Mouse (Mus musculus) layer of hippocampus, adult 8-10 months (tissue): Measurements from ENCODE around the gene Rab36. TPM values are rescaled to one million over a fixed set of nuclear protein-coding genes. Genes with fewer than 3 reads are reported as not detected.
"Not testable (repeated sequence)": the region's sequence is repeated elsewhere in the genome, so short reads cannot be mapped to it uniquely, and the experiment has no call there.

ENCODE experiments used
- DNase-seq, 2 experiments: peaks; one replicate each; pipeline ENCODE4 v3.0.0; 2022; ENCODE audit warnings: low spot score in 2 of 2
- total RNA-seq, 4 experiments: library from RNA; stranded (reverse); gene quantifications; 2 replicates each; pipeline ENCODE4 v1.2.4; 2022

Rab36 gene
- 10 to 100 TPM; 30.0 to 35.7 (median 33.2) TPM for total RNA-seq

DNA sequence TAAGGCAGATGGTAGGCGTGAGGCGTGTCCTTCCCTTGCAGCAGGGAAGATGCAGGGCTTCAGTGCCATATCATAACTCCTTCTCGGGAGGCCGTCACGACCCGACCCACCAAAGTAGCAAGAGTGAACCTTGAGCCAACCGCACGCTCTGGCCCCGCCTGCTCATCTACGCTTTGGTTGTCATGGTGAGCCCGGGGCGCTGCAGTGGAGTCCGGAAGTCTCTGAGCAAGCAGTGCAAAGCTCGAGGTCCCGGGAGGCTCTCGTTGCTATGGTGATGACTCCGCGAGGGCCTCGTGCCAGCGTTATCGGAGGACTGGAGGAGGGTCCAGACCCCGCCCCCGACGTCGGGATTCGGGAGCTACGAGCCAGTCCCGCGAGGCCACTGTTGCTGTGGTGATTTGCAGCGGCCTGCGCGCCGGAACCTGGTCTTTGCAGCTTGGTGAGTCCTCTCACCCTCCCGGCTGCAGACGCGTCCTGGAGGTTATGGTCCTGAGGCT lies at the start of gene Rab36:
TSS of gene Rab36 (plus strand) at position 176 of the 497 bp plus-strand sequence.
- DNase-seq, result peak; percentile 94 to 95

- DNase-seq, result no peak
Measured at GRCm38 (mm10) chr10:74987698-74988470, 49.0 kb upstream of the Rab36 start.

- DNase-seq, result no peak
Measured at GRCm38 (mm10) chr10:74989814-74990213, 47.0 kb upstream of the Rab36 start.

DNA sequence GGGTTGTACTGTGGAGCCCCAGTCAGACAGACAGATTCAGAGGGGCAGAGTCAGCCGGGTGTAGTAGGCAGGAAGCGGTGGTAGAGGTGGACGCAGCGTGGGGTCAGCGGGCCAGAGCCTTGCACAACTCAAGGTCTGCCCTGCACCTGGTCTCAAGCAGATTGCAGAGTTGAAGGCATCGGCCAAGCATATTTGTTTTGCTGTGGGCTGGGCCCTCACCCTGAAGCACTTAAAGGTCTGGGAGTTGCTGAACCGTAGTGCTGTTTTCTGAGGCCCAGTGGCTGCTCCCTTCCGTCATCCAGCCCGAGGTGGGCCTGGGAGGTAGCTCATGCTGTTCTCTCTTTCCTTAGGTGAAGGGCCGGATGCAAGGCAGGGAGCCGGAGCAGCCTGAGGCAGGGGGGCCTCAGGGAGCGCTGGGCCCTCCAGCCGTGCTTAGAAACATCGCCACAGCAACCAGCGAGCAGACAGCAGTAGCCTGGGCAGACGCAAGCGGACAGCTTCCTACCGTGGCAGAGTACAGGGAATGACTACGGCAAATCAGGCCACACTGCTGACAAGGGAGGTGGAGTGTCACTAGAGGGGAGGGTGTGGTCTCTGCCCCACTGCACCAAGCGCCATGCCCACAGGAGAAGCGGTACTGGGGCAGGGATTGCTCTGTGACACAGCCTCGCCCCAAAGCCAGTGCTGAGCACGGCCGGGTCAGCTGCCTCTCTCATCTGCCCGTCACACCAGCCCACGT lies 46.1 kb upstream of the Rab36 start:
- DNase-seq, result no peak

- DNase-seq, result no peak
Measured at GRCm38 (mm10) chr10:74994863-74995262, 42.0 kb upstream of the Rab36 start.

DNA sequence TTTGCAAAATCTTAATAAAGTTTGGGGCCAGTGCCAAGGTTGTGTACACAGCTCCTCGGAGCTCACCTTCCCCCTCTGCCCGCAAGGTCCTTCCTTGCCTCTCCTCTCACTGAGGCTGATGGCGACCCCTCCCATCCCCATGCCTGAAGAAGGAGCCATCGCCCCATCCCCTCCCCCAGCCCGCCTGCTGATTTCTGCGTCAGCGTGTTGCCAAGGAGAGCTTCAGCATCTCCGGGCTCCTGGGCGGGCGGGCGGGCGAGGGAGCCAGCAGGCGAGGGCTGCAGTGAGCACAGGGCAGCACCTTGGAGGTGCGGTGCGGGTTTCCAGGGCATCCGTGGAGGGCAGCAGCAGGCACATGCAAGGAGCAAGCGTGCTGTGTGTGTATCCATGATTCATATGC lies 41.5 kb upstream of the Rab36 start:
- DNase-seq, result no peak

GRCm38 (mm10) chr10:75001391-75001790 lies 35.5 kb upstream of the Rab36 start:
- no peak for DNase-seq

DNA sequence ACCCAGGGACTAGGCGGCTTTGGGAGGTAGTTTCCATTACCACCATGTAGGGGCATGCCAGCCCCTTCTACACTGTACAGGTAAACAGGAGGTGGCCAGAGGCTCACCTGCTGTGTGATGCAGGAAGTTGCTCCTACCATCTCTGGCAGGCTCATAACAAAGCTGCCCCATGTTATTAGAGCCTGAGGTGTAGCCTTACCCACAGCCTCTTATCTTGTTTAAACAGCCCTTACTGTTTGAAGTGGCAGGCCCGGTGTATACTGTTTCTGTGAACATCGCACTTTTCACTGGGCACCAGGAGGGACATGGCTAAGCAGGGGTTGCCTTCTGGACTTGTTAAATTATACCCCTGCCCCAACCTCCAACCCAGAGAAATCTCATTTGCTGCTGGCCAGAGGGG lies 32.8 kb upstream of the Rab36 start:
- DNase-seq, result no peak

DNA sequence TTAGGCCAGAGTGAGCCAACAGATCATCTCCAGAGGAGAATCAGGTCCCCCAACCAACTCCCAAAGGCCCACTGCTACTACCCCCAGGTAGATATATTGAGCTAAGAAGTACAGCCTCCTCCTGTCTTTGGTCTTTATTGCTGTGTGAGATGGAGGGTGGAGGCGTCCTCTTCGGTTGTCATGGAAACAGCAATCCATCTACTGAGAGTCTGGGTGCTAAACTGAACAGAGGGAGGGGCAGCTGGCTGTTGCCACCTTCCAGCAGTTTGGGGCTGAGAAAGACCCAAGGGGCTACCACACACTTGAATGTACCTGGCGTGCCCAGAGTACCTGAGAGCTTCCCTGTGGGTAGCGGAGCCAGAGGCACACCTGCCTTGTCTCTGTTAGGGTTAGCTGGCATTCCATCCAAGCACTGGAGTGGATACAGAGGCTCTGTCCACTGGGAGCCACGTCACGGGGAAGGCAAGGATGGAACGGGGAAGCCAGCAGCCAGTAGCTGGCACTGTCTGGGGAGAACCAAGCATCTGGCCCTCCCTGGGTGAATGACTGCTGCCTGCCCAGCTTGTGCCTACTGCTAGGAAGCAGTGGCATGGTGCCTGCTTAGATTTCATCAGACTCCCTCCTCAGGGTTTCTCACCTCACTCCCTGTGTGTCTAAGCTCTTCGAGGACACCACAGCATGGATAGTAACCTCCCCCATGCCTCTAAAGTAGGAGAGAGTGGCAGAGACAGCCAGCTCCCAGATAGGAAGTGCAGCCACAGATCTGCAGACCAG lies 29.8 kb upstream of the Rab36 start:
- peak; percentile 43 to 54 for DNase-seq

- DNase-seq, result no peak
Measured at GRCm38 (mm10) chr10:75010704-75011103, 26.2 kb upstream of the Rab36 start.

- DNase-seq, result no peak
Measured at GRCm38 (mm10) chr10:75015465-75015864, 21.4 kb upstream of the Rab36 start.

DNA sequence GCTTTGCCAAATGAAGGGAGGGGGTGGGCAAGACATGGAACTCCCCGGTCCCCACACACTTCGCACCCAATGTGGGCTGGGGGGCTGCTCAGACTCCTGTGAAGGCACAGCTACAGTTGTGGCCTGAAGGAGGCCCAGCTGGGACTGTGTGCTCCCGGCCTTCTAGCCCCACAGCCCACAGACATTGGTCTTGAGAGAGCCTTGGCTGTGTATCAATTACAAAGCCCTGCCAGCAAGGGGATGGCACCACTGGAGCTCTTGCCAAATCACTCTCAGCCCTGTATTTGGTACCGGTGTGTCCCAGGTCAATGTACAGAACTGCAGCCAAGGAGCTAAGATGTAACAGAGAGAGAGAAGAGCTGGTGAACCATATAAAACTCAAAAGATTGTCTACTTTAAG lies 20.4 kb upstream of the Rab36 start:
- DNase-seq, result no peak

- DNase-seq, result no peak
Measured at GRCm38 (mm10) chr10:75020271-75020670, 16.6 kb upstream of the Rab36 start.

DNA sequence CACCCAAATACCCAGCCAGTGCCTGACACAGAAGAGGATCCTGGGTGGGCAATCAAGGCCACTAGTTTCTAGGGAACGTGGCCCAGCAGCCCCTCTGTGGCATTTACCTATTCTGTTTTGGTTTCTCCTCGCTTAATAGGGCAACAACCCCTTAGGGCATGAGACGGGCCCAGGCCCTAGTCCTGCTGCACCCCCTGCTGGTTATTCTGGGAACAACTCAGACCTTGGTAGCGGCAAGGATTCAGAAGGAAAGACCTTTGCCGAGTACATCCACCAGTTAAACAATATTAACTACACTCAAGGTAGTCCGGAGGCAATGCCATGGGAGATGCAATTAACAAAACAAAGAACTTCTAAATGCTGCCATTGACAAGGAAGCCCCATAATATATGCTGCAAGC lies 15.7 kb upstream of the Rab36 start:
- DNase-seq, result peak; percentile 56 to 88

- DNase-seq, result no peak
Measured at GRCm38 (mm10) chr10:75026491-75026890, 10.4 kb upstream of the Rab36 start.

- no peak for DNase-seq
Measured at GRCm38 (mm10) chr10:75028743-75029142, 8.1 kb upstream of the Rab36 start.

GRCm38 (mm10) chr10:75029677-75030076 lies 7.2 kb upstream of the Rab36 start:
- DNase-seq, result no peak

DNA sequence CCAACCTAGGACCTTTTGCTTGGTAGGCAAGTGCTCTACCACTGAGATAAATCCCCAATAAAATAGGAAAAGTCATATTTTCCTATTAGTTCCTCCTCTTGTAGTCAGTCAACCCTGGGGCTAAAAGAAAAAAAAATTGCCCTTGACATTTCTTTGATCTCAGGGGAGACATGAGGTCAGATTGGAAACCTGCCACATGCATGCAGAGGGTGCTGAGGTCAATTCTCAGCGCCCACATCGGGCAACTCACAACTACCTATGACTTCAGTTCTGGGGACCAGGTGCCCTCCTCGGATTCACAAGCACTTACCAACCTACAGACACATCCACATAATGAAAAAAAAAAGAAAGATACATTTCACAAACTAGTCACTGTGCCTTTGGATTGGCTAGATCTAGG lies 6.6 kb upstream of the Rab36 start:
- no peak for DNase-seq

- no peak for DNase-seq
Measured at GRCm38 (mm10) chr10:75031345-75032114, 5.3 kb upstream of the Rab36 start.

GRCm38 (mm10) chr10:75032395-75032794 lies 4.5 kb upstream of the Rab36 start, which contains the start of gene Rsph14:
TSS of gene Rsph14 (minus strand) at chr10:75032586.
- peak; percentile 84 to 87 for DNase-seq

GRCm38 (mm10) chr10:75042060-75042459 lies 5.2 kb downstream of the Rab36 start:
- DNase-seq, result not testable (repeated sequence)
